Mouse (Mus musculus): ENCODE results near the gene Nipal3.

The Nipal3 gene

DNA sequence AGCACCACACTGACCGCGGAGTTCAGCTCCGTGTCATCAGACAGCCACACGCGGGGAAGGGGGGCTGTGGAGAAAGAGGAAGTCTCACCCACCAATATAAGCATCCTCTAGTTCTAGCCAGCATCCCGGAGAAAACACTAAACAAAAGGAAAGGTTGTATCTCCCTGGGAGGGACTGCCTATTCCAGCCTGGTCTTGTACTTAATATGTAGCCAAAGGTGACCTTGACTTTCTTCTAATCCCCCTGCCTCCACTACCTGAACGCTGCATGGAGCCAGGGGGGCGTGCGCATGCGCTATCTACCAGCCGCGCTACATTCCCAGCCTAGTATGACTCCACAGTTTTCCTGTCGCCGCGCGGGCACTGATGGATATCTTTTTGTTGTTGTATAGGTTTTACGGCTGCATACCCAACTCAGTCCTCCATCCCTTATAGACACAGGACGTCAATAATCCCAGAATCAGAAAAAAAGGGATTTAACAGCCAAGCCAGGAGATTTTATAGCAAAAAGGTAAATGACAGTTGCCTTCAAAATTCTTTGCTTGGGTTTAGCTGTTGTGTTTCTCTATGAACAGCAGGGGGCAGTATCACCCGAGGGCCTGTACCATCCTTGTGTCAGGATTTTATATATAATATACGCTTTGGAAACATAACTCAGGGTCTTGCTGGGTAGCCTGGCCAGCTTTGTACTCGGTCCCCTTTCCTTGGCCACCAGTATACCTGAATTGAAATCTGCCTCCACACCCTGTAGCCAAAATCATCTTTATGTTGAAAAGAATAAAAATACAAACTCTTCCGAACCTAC, 12.9 kb upstream of the Nipal3 start:
- in situ Hi-C loops (cut with MboI, MseI): loop anchor here (10.0 kb wide), 1 partner anchor 123 kb away; no protein-coding TSS in a partner anchor

GRCm38 (mm10) chr4:135505794-135506193, 11.0 kb upstream of the Nipal3 start:
- in situ Hi-C loops (cut with MboI, MseI): loop anchor here (10.0 kb wide), 1 partner anchor 121 kb away; no protein-coding TSS in a partner anchor

DNA sequence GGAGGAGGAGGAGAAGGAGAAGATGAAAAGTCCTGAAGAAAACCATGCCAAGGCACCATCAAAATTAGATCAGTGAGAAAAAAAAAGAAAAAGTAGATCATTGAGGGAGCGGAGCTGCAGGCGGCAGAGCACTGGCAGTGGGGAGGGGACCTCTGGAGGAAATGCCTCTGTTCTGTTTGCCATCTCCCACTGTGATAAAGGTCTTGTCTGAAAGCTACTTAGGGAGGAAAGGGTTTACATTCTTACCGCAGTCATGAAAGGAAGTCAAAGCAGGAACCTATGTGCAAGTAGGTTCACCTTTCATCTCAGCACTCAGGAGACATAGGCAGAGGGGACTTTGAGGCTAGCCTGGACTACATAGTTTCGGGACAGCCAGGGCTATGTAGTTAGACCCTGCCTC, 6.7 kb upstream of the Nipal3 start:
- in situ Hi-C loops (cut with MboI, MseI): loop anchor here (10.0 kb wide), 1 partner anchor 117 kb away; no protein-coding TSS in a partner anchor

DNA sequence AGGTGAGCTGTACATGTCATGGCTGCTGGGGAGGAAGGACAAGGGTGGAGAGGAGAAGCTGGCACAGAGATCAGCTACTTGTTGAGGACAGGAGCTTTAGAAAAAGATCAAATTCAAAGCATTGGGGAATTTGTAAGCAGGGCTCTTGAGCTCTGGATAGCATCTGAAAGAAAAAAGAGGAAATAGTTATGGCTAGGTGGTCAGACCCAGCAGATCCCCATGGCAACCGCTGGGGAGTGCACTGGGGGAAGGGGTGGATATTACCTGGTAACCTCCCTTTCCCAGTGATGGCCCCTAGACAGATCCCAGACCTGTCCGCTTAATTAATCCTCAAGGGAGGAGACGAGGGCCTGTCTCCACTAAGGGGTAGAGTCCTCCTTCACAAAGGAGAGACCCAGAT, 5.0 kb upstream of the Nipal3 start:
- in situ Hi-C loops (cut with MboI, MseI): loop anchor here (10.0 kb wide), 2 partner anchors 55 to 115 kb away; no protein-coding TSS in a partner anchor

DNA sequence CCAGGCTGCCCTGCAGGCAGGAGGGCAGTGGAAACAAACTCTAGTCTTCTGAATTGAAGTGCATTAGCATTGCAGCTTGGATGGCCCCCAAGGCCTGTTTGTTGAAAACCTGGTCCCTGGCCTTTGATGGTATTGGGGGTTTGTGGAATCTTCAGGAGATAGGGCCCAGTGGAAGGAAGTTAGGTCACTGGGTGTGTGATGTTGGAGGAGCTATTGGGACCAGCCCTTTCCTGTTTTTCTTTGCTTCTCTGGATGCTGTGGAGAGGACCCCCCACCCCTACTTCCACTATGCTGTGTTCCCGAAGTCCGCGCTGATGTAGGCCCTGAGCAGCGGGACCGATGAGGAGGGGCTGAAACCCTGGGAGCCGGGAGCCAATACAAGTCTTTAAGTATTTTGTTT, 3.3 kb upstream of the Nipal3 start:
- in situ Hi-C loops (cut with MboI, MseI): loop anchor here (10.0 kb wide), 1 partner anchor 53 kb away; no protein-coding TSS in a partner anchor

DNA sequence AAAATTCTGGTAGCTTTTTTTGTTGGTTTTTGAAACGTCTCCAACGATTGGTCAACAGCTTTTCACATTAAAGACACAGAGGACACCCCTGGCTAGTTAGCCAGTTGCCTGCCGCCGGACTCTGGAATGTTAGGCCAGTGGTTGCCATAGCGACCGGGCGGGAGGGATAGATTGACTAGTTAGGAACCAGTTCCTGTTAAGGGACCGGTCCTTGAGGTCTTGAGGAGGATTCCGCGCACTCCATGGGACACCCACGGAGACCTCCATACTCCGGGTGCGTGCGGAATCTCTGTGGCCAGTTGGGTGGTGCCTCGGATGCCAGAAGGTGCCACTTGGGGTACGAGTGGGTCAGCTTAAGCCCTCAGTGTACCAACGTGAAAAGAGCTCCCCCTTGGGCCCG, 972 bp upstream of the Nipal3 start:
- in situ Hi-C loops (cut with MboI, MseI): loop anchor here (10.0 kb wide), 1 partner anchor 51 kb away; no protein-coding TSS in a partner anchor

DNA sequence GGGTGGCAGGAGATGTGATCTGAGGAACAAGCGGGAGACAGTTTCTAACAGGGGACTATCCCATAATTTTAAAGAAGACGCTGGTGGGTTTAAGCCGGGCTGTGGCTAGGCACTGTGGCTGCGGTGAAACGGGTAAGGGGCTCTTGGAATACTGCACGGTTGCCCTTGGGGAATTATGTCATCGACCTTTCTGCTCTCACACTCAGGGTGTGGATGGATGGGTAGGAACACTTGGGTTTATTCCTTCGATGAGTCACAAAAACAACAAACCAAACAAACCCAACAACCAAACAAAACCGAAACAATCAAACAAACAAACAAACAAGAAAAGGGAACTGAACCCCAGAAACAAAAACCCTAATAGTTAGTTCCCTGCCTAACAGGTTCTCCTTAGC, 556 bp upstream of the Nipal3 start:
- in situ Hi-C loops (cut with MboI, MseI): loop anchor here (10.0 kb wide), 1 partner anchor 51 kb away; no protein-coding TSS in a partner anchor

- in situ Hi-C loops (cut with MboI, MseI): loop anchor here (10.0 kb wide), 1 partner anchor 49 kb away; no protein-coding TSS in a partner anchor
These were observed 932 bp downstream of the Nipal3 start for GRCm38 (mm10) chr4:135493691-135494520.

- in situ Hi-C loops (cut with MboI, MseI): loop anchor here (10.0 kb wide), 1 partner anchor 48 kb away; no protein-coding TSS in a partner anchor
These were observed 1.6 kb downstream of the Nipal3 start for GRCm38 (mm10) chr4:135493271-135493670.

- in situ Hi-C loops (cut with MboI, MseI): no loop called here
These were observed 5.6 kb downstream of the Nipal3 start for GRCm38 (mm10) chr4:135489256-135489655.

- in situ Hi-C loops (cut with MboI, MseI): no loop called here
These were observed 8.5 kb downstream of the Nipal3 start for GRCm38 (mm10) chr4:135486352-135486751.

DNA sequence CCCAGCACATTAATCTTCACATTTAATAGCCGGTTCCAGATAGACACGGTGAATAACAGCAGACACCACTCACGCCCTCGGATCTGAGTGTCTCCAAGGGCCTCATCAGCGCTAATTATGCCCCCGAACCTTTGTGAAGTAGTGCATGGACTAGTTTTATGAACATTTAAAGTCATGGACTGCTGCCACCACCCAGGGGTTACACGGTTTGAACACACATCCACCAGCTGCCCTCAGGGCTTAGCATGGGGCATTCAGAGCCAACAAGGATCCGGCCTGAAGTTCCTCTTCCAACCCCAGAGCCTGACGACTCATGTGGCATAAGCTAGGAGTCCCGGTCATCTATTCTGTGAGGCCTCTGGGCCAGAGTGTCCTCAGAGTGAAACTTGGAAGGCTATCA, 9.8 kb downstream of the Nipal3 start:
- in situ Hi-C loops (cut with MboI, MseI): no loop called here

DNA sequence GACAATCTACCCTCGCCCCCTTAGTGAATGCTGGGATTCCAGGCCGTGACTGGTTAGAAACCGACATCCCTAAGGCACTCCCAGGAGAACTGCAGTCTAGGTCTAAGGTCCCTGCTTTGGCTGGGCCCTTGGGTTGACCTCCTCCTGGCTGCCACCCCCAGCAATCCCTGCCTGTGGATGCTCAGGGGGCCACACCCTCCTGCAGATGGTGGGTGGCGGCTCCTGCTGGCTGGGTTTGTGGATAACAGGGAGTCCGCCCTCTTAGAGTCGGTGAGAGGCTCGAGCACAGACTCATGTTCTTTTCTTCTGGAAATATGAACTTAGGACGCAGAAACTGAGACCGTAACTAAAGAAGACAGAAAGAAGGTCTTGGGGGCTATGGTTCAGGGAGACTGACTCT, 14.5 kb downstream of the Nipal3 start:
- in situ Hi-C loops (cut with MboI, MseI): no loop called here

DNA sequence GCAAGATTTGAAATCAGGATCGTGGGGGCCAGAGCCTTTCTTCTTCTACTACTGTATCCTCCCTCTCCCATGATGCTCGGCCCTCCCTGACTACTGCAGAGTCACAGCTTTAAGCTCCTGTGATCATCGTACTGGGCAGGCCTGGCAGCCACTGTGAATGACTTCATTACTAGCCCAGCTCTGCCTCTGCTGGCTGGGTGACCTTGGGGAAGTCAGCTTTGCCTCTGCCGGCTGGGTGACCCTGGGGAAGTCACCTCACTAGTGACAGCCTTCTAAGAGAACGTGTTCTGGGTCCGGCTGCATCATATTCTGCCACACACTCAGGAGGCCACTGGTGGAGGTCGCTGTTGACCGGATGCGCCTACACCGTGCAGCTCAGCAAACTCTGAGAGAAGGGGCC, 17.0 kb downstream of the Nipal3 start:
- in situ Hi-C loops (cut with MboI, MseI): no loop called here

DNA sequence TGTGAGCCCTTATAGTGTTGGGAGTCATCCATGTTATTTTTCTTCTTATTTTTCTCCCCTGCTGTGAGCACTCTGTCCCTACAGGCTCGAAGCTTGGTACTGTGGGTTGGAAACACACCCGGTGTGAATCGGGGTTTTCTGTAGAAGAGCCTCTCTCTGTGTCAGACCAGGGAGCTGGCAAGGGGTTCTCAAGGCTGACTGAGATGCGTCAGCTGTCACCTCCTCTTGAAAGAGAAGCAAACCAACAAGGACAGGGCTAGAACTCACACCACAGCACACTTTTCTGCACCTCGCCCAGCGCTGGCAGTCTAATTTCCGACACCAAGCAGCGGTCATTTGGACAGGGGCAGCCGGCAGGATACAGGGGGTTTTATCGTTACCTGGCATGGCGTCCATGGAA, 31.4 kb downstream of the Nipal3 start:
- in situ Hi-C loops (cut with MboI, MseI): no loop called here

DNA sequence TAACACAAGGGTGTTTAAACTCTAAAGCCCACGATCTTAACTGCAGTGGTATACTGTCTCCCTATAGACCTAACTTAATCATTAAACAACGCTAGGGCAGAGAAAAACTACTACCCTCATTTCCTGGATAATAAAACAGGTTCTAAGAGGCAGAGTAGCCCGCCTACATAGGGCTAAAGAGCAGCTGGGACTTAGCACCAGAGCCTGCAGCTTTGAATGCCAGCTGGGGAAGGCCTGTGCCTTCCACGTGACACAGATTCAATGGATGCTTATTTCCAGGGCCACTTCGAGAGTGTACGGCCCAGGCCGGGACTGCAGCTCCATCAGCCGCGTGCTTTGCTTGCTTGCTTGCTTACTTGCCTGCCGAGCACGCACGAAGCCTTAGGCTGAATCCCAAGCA, 41.3 kb downstream of the Nipal3 start:
- in situ Hi-C loops (cut with MboI, MseI): no loop called here

- in situ Hi-C loops (cut with MboI, MseI): no loop called here
These were observed 41.7 kb downstream of the Nipal3 start for GRCm38 (mm10) chr4:135453164-135453563.

DNA sequence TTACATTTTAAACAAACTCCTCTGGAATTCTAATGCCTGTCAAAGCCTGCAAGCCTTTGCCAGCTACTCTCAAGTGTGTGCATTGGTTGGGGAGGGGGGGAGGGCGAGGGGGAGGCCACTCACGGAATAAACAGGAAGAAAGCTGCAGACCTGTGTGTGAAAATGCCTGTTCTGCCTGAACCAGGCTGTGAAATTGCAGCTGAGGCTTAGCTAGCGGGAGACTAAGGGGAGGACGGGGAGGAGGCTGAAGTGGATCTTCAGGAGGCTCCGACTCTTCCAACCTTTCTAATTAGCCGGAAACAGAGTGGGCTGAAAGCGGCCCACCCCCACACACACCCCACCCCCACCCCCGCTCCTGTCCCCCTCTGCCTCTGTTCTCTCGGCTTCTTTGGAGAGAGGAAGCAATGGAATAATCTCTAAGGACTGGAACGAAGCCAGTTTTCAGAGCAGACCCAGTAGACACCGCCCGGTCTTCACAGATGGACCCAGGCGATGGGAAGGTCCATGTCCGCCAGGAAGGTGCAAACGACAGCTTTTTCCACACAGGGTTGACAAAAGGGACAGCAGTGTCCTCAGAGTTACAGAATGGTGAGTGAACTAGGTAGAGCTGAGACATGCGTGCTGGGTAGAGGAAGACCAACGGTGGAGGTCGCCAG, 43.4 kb downstream of the Nipal3 start:
- in situ Hi-C loops (cut with MboI, MseI): no loop called here

GRCm38 (mm10) chr4:135442473-135442872, 52.4 kb downstream of the Nipal3 start:
- in situ Hi-C loops (cut with MboI, MseI): loop anchor here (10.0 kb wide), 1 partner anchor 52 kb away; the partner anchor contains the start of genes Nipal3 and Stpg1

- in situ Hi-C loops (cut with MboI, MseI): loop anchor here (10.0 kb wide), 1 partner anchor 55 kb away; the partner anchor contains the start of genes Nipal3 and Stpg1
These were observed 54.8 kb downstream of the Nipal3 start for GRCm38 (mm10) chr4:135439904-135440522.

- in situ Hi-C loops (cut with MboI, MseI): no loop called here
These were observed 55.6 kb downstream of the Nipal3 start for GRCm38 (mm10) chr4:135439188-135439647.

All from T-helper 2 cell (primary cell).